Mouse (Mus musculus): Measurements from ENCODE around the gene Krt82.

- TF ChIP-seq CTCF (IDR thresholded peaks at IDR 0.05; ENCODE audit: extremely low read depth, insufficient read depth, insufficient read length, insufficient replicate concordance) (no peak), POLR2A (IDR thresholded peaks at IDR 0.05; ENCODE audit: low read depth, low read length) (no peak)
These were observed 32.9 kb upstream of the Krt82 start for GRCm38 (mm10) chr15:101583211-101583965.

All from spleen, adult 2 months (tissue).